Mouse (Mus musculus) T-helper 17 cell (primary cell): ENCODE data around the gene Tbx21.

Experiments
- in situ Hi-C, 2 experiments: fragments of 300-600 bp; cut with MboI, MseI; formaldehyde crosslinking; loops; 1 replicate in 1 of 2; 2 replicates in 1 of 2; pipeline ENCODE4 v1.15.1; 2025; ENCODE audit warnings: high pct_unique_total_duplicates in 2 of 2

Tbx21 gene

DNA sequence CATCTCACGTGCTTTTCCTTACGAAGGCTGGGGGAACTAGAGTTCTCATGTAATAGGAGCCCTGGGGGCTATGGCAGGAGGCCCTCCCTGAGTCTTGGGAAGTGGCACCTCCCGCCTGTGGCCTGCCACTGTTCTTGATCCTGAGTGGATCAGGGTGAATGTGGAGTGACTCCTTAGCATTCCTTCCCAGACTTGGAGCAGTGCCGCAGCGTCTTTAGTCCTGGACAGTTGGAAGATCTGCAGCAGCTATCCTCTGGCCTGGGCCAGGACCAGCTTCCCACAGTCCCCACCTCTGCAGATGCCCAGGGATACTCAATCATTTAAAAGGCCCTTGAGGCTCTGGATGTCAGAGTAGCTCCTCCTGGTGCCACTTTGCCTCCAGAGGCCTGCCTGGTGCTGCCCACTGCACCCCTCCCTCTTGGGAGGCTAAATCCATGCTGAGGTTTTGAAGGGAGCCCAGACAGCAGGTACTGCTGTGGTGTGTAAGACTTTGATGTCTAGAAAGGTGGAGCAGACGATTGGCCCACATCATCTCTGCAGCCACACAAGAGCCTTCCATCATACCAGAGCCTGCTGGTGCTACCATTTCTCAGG, 65.5 kb downstream of the Tbx21 start:
- in situ Hi-C loops: no loop called here

DNA sequence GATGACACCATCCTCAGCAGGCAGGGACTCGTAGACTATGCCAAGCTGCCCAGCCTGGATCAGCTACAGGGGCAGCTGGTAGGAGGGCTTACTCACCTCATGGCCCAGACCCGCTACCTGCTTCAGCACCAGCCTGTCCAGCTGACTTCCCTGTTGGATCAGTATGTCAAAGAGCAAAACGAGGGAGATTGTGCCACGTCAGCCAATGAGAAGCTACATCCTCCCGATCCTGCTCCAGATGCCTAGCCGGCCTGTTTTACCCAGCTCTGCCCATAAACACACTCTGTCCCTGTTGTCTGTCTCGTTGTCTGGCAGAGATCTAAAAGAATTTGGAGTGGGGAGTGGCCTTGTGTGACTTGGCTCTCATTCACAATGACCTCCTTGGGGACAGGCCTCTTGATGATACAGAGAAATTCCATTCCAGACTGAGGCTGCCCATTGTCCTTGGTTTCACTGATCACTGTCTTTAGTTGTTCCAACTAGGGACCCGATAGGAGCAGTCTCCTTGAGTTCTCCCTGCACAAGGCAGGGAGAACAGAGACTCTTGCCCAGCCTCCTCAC, 67.0 kb downstream of the Tbx21 start:
- in situ Hi-C loops: no loop called here
